Mouse (Mus musculus) brain, embryonic 14.5 days (tissue): ENCODE measurements around the gene Tfr2.

ENCODE experiments used
- CTCF ChIP-seq: fragments of 200-500 bp; IDR thresholded peaks from 2 replicates; pipeline ENCODE4 v1.5.1; 2012; ENCODE audit warnings: inconsistent platforms, mild to moderate bottlenecking, moderate library complexity, borderline replicate concordance; ENCODE audit not compliant: insufficient read depth, insufficient read length; ENCODE audit errors: extremely low read depth
- POLR2A ChIP-seq: fragments of 200-500 bp; IDR thresholded peaks from 2 replicates; pipeline ENCODE4 v1.6.1; 2012; ENCODE audit warnings: mild to moderate bottlenecking, inconsistent platforms, borderline replicate concordance; ENCODE audit not compliant: poor library complexity, insufficient read depth, insufficient read length, severe bottlenecking; ENCODE audit errors: extremely low read depth

DNA sequence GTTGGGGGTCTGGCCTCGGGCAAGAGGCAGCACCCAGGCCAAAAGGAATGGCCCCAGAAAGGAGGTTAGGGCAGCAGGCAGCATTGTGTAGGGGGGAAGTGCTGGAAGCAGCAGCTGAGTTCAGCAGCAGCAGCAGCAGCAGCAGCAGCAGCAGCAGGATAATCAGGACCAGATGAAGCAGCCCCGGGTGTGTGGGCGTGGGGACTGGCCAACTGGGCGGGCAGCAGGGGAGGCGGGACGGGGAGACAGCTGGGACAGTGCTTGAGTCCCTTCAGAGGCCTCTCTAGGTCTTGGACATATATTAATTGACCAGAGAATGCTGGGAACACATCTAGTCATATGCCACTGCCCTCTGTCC lies 41.6 kb downstream of the Tfr2 start:
- no peak for TF ChIP-seq CTCF
- TF ChIP-seq POLR2A = no peak
